Mouse (Mus musculus) G1E (cell line): ENCODE measurements around the gene Foxr2. TPM values are rescaled to one million over a fixed set of nuclear protein-coding genes. Genes with fewer than 3 reads are reported as not detected.

ENCODE experiments used
- ATAC-seq: 2 replicates; pipeline ENCODE4 v1.8.0; 2016; ENCODE audit warnings: mild to moderate bottlenecking; ENCODE audit not compliant: insufficient number of reproducible peaks, poor library complexity, low FRiP score, severe bottlenecking; ENCODE audit errors: extremely low read depth
- DNase-seq: peaks from one replicate; pipeline ENCODE4 v3.0.0; 2012; ENCODE audit warnings: low spot score
- H3K27me3 ChIP-seq: 2 replicates; pipeline ENCODE4 v1.6.1; 2012; ENCODE audit warnings: mild to moderate bottlenecking, low read length, inconsistent platforms; ENCODE audit not compliant: insufficient read depth
- H3K36me3 ChIP-seq: replicated peaks from 2 replicates; pipeline ENCODE3; 2012; ENCODE audit warnings: mild to moderate bottlenecking, inconsistent platforms
- H3K4me1 ChIP-seq: 2 replicates; pipeline ENCODE4 v1.6.1; 2012; ENCODE audit warnings: low read depth, low read length, inconsistent platforms, mixed read lengths; ENCODE audit not compliant: insufficient read depth
- H3K4me3 ChIP-seq: 2 replicates; pipeline ENCODE4 v1.5.1; 2012; ENCODE audit warnings: low read depth, mild to moderate bottlenecking, inconsistent platforms, low read length, moderate library complexity, mixed read lengths
- H3K9me3 ChIP-seq: replicated peaks from 2 replicates; pipeline ENCODE4 v1.6.1; 2012; ENCODE audit warnings: inconsistent platforms
- CTCF ChIP-seq: IDR thresholded peaks from 2 replicates; pipeline ENCODE4 v1.5.1; 2012; ENCODE audit warnings: low read depth, low read length, inconsistent platforms, mixed read lengths
- GATA1 ChIP-seq: IDR thresholded peaks from 2 replicates; pipeline ENCODE4 v1.6.1; 2012; ENCODE audit warnings: borderline replicate concordance, low read length, inconsistent platforms, mixed read lengths
- GATA2 ChIP-seq: IDR thresholded peaks from 2 replicates; pipeline ENCODE4 v1.6.1; 2012; ENCODE audit warnings: low read depth, low read length, inconsistent platforms, borderline replicate concordance
- POLR2AphosphoS5 ChIP-seq: IDR thresholded peaks from 2 replicates; pipeline ENCODE4 v1.6.1; 2012; ENCODE audit warnings: low read depth, low read length, inconsistent platforms; ENCODE audit not compliant: insufficient replicate concordance
- TAL1 ChIP-seq: conservative IDR thresholded peaks from 2 replicates; pipeline ENCODE4 v1.6.1; 2012; ENCODE audit warnings: low read depth, low read length, inconsistent platforms, mixed read lengths
- polyA plus RNA-seq: library from polyadenylated mRNA; stranded (reverse); fragments of >175 nt; gene quantifications from 2 replicates; pipeline ENCODE4 v1.2.3, GENCODE M21; 2012
- total RNA-seq, 2 experiments: library from RNA; stranded (forward) in 1 of 2; stranded (reverse) in 1 of 2; fragments of 200-1000 nt in 1 of 2; fragments of >200 nt in 1 of 2; fragmentation: Nextera tagmentation in 1 of 2; gene quantifications; 2 replicates each; pipeline ENCODE4 v1.2.3; 2014 to 2017

The Foxr2 gene
- total RNA-seq (2014; fragmentation: Nextera tagmentation) (not detected in 2 replicates), total RNA-seq (2017) (not detected in 2 replicates), polyA plus RNA-seq (not detected in 2 replicates)

DNA sequence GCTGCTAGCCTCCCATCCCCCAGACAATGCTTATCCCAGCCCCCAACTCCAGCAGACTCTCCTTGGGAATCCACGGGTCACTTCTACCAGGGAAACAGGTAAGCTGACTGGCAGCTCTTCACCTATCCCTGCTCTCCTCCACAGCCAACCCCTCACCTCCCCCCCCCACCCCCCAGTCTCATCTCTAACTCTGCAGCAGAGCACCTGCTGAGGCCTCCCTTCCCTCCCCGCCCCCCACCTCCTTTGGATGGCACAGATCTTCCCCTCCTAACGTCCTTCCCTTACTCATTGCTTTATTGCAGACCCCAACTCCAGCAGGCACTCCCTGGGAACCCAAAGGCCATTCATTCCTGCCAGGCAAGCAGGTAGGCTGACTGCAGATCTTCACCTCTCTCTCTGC lies at the start of gene Foxr2:
TSS of gene Foxr2 (plus strand) at position 301 of the 400 bp plus-strand sequence.
- H3K27me3 ChIP-seq: no peaks in the 10 kb centered on the region
- no peaks in the 10 kb centered on the region for H3K9me3 ChIP-seq
- DNase-seq (no peak), ATAC-seq (no peak)
- TF ChIP-seq GATA1: no peak
- TF ChIP-seq CTCF: no peak
- TF ChIP-seq TAL1: no peak
- no peak for TF ChIP-seq POLR2AphosphoS5
- no peak for TF ChIP-seq GATA2
- H3K4me3 ChIP-seq: no peak within 1 kb of the TSS
- no peaks in the 10 kb centered on the region for H3K36me3 ChIP-seq
- no peaks in the 10 kb centered on the region for H3K4me1 ChIP-seq

DNA sequence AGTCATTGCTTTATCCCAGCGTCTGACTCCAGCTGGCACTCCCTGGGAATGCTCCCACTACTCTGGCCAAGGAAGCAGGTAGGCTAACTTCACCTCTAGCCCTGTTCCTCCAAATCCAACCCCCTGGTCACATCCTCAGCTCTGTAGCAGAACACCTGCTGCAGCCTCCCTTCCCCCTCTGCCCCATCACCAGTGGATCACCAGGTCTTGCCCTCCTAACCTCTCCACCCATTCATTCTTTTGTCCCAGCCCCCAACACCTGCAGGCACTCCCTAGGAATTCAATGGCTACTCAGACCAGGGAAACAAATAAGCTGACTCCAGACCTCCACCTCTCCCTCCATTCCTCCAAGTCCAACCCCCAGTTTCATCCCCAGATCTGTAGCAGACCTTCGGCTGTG lies 427 bp downstream of the Foxr2 start:
- no peak for DNase-seq
- Histone ChIP-seq H3K4me1 (no peaks in the 10 kb centered on the region), H3K4me3 (no peak overlapping the region), H3K9me3 (no peaks in the 10 kb centered on the region), H3K27me3 (no peaks in the 10 kb centered on the region), H3K36me3 (no peaks in the 10 kb centered on the region)
- ATAC-seq: no peak
- TF ChIP-seq POLR2AphosphoS5 (no peak), GATA2 (no peak), TAL1 (no peak)

DNA sequence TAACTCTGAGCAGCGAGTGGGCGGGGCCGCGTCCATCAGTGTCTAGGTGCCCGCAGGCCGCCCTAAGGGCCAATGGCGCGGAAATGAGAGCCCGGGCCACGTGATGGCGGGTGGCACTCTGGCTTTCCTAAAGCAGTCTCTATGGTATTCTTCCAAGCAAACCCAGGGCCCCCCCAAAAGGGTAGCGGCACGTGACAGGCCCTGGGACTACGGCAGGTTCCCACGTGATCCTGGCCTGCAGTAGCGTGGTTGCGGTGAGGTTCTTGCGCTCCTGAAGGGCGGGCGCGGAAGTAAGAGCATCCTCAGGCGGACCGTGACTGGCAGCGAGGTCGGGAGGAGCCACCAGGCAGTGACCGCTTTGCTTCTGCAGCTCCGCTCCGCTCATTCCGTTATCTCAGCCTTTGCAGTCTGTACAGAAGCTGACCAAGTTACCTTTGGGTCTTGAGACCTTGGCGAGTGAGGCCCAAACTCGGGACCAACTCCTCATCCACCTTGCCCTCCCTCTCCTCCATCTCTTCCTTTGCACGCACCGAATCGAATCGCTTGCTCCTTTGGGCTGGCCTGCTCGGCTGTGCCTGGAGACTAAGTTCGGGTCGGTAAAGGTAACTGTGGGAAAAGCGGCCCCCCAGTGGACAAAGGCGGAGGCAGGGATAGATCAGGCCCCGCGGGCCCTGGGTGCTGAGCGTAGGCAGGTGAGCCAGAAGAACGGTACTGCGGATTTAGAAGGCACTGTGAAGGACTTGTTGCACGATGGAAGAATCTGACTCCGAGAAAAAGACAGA lies 21.3 kb downstream of the Foxr2 start, which contains the start of gene Rragb:
TSS of gene Rragb (plus strand) at position 248 of the 782 bp plus-strand sequence.
- no peak for DNase-seq
- no peak for ATAC-seq

DNA sequence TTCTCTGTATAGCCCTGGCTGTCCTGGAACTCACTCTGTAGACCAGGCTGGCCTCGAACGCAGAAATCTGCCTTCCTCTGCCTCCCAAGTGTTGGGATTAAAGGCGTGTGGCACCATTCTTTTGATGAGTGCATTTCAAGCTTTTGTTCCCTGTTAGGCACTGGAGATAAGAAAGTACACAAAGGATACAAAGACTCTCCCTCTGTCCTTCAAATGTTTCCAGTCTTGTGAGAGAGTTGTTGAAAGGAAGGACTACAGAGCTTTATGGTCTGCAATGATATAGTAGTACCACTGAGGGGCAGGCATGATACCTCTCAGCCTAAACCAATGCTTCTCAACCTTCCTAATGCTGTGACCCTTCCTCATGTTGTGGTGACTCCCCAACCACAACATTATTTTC lies 24.1 kb downstream of the Foxr2 start:
- H3K9me3 ChIP-seq: no peaks in the 10 kb centered on the region
- H3K4me3 ChIP-seq: no peak overlapping the region
- TF ChIP-seq TAL1 (no peak), GATA1 (no peak), CTCF (no peak), GATA2 (no peak), POLR2AphosphoS5 (no peak)
- H3K27me3 ChIP-seq: peaks cover 6% of the 10 kb centered on the region; the same call in 1 of the 2 replicates
- H3K36me3 ChIP-seq: no peaks in the 10 kb centered on the region
- no peak for DNase-seq
- ATAC-seq: no peak
- no peaks in the 10 kb centered on the region for H3K4me1 ChIP-seq

More for the DNA sequence above, 21.3 kb downstream of the Foxr2 start, which contains the start of gene Rragb:
- Histone ChIP-seq H3K36me3 (no peaks in the 10 kb centered on the region), H3K27me3 (peaks cover 6% of the 10 kb centered on the region; the same call in 1 of the 2 replicates), H3K4me1 (no peaks in the 10 kb centered on the region), H3K4me3 (no peak within 1 kb of the TSS), H3K9me3 (no peaks in the 10 kb centered on the region)
- TF ChIP-seq CTCF (no peak), POLR2AphosphoS5 (no peak), GATA1 (no peak), GATA2 (no peak)

DNA sequence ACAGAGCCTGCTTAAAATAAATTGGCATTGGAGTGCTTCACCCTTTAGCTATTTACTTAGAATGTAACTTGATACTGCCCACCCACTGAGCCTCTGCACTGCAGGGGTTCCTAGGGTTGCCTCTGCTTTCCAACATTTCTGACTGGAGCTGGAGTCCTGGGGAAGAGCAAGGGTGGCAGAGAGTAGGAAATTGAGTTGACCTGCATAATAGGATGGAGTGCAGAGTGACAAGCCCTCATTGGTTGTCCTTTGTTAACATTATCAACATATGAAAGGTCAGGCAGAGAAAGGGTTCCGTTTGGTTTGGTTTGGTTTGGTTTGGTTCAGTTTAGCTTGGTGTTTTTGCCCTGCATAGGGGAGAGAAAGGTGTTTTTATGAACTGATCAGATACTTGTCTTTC lies 33.2 kb downstream of the Foxr2 start:
- no peaks in the 10 kb centered on the region for H3K4me1 ChIP-seq
- no peaks in the 10 kb centered on the region for H3K36me3 ChIP-seq
- DNase-seq (no peak), ATAC-seq (no peak)
- H3K4me3 ChIP-seq: no peak overlapping the region
- no peaks in the 10 kb centered on the region for H3K27me3 ChIP-seq
- no peaks in the 10 kb centered on the region for H3K9me3 ChIP-seq
- TF ChIP-seq GATA2 (no peak), POLR2AphosphoS5 (no peak), CTCF (no peak), TAL1 (no peak), GATA1 (no peak)

DNA sequence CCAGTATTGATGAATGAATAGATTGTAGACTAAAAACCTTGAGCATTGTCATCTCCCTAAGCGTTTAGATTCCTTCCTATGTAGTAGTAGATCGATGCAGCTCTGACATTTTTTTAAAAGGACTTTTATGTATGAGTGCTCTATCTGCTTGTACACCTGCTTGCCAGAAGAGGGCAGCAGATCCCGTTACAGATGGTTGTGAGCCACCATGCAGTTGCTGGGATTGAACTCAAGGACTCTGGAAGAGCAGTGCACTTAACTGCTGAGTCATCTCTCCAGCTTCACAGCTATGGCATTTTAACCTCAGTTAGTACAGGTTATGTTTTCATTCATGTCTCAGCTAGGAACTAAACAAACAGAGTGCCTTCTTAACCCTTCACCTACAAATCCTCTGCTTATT lies 36.7 kb downstream of the Foxr2 start:
- Histone ChIP-seq H3K27me3 (no peaks in the 10 kb centered on the region), H3K36me3 (no peaks in the 10 kb centered on the region), H3K4me3 (no peak overlapping the region), H3K4me1 (no peaks in the 10 kb centered on the region), H3K9me3 (no peaks in the 10 kb centered on the region)
- TF ChIP-seq POLR2AphosphoS5: no peak
- no peak for TF ChIP-seq GATA1
- no peak for TF ChIP-seq CTCF
- TF ChIP-seq TAL1: no peak
- TF ChIP-seq GATA2: no peak
- ATAC-seq (no peak), DNase-seq (no peak)
